Mouse (Mus musculus): ENCODE data around the gene Ezh1.

The Ezh1 gene

GRCm38 (mm10) chr11:101226065-101226701, at the start of gene Ezh1:
Gene Ezh1, minus strand, starts transcription at chr11:101226463.
- peak; percentile 93 for DNase-seq

GRCm38 (mm10) chr11:101275309-101275708, 49.0 kb upstream of the Ezh1 start:
- no peak for DNase-seq

GRCm38 (mm10) chr11:101272446-101272845, 46.2 kb upstream of the Ezh1 start:
- no peak for DNase-seq

GRCm38 (mm10) chr11:101269577-101270116, 43.4 kb upstream of the Ezh1 start:
- DNase-seq: no peak

GRCm38 (mm10) chr11:101265906-101266305, 39.6 kb upstream of the Ezh1 start:
- no peak for DNase-seq

GRCm38 (mm10) chr11:101264954-101265471, 38.8 kb upstream of the Ezh1 start:
- no peak for DNase-seq

GRCm38 (mm10) chr11:101263989-101264280, 37.7 kb upstream of the Ezh1 start:
- DNase-seq: no peak

GRCm38 (mm10) chr11:101263138-101263988, 37.1 kb upstream of the Ezh1 start:
- DNase-seq: no peak

- no peak for DNase-seq
These were observed 36.2 kb upstream of the Ezh1 start for GRCm38 (mm10) chr11:101262272-101262967.

GRCm38 (mm10) chr11:101260826-101261380, 34.6 kb upstream of the Ezh1 start:
- no peak for DNase-seq

- DNase-seq: peak; percentile 61
These were observed 33.9 kb upstream of the Ezh1 start, which contains the start of gene Wnk4 for GRCm38 (mm10) chr11:101259948-101260825. Gene Wnk4, plus strand, starts transcription at chr11:101260567.

GRCm38 (mm10) chr11:101259261-101259712, 33.0 kb upstream of the Ezh1 start:
- DNase-seq: no peak

- no peak for DNase-seq
These were observed 29.8 kb upstream of the Ezh1 start for GRCm38 (mm10) chr11:101255826-101256775.

GRCm38 (mm10) chr11:101253613-101254389, 27.5 kb upstream of the Ezh1 start, which contains the start of gene Vps25:
Gene Vps25, plus strand, starts transcription at chr11:101253707.
- peak; percentile 92 for DNase-seq

- DNase-seq: no peak
These were observed 26.7 kb upstream of the Ezh1 start for GRCm38 (mm10) chr11:101252941-101253340.

GRCm38 (mm10) chr11:101251031-101251430, 24.8 kb upstream of the Ezh1 start:
- DNase-seq: no peak

GRCm38 (mm10) chr11:101248258-101248994, 22.2 kb upstream of the Ezh1 start:
- DNase-seq: peak; percentile 80

- DNase-seq: no peak
These were observed 21.3 kb upstream of the Ezh1 start for GRCm38 (mm10) chr11:101247521-101248030.

- DNase-seq: no peak
These were observed 20.4 kb upstream of the Ezh1 start for GRCm38 (mm10) chr11:101246702-101247012.
